In genomic region chr13:27734512-27735186, GRCm38 (mm10) we compare ENCODE assay signal across 29 mouse cellular contexts. TPM values are rescaled to one million over a fixed set of nuclear protein-coding genes. Genes with fewer than 3 reads are reported as not detected.
DNase-seq lines count a peak whose midpoint lies in the region; ATAC-seq and TF ChIP-seq lines count a peak whose summit lies in the region.
"Had no signal": no experiment of that assay in that cellular context is flagged by ENCODE, and none has a peak within 500 bp of the region (broad histone marks: within the 10 kb centered on the region; RNA-seq: fewer than 3 reads in every experiment).

No protein-coding gene starts in this region.

- in situ Hi-C loops in Patski (cut with MboI; ENCODE audit: low pct_unique_long_range_greater_than_20kb) = no loop called here

- no peaks in the 10 kb centered on the region for H3K36me3 ChIP-seq in C2C12 (ENCODE audit: control insufficient read depth, insufficient read depth)
- no peaks in the 10 kb centered on the region for H3K36me3 ChIP-seq in myocyte (ENCODE audit: control insufficient read depth, insufficient read depth)
- H3K36me3 ChIP-seq: embryonic facial prominence, embryonic 13.5 days; embryonic facial prominence, embryonic 15.5 days; forebrain, embryonic 10.5 days; forebrain, embryonic 12.5 days had no signal

- H3K27me3 ChIP-seq in C2C12 (ENCODE audit: control insufficient read depth, insufficient read depth, insufficient read length) (no peaks in the 10 kb centered on the region), Patski (no peaks in the 10 kb centered on the region), myocyte (ENCODE audit: control insufficient read depth, insufficient read depth, insufficient read length) (no peaks in the 10 kb centered on the region)
- H3K27me3 ChIP-seq: embryonic facial prominence, embryonic 13.5 days; embryonic facial prominence, embryonic 15.5 days; forebrain, embryonic 12.5 days had no signal

- no peak for TF ChIP-seq POLR2A in myocyte (IDR thresholded peaks at IDR 0.05; ENCODE audit: insufficient read length, low read depth)

- CTCF ChIA-PET in Patski (lab: Charles Lee) = no interaction called here

- H3K4me2 ChIP-seq in myocyte (ENCODE audit: low read depth) = peak overlapping the region; percentile 34
- H3K4me2 ChIP-seq: embryonic facial prominence, embryonic 13.5 days; embryonic facial prominence, embryonic 15.5 days; forebrain, embryonic 12.5 days had no signal

- H3K79me3 ChIP-seq in C2C12 (ENCODE audit: low read depth) = no peaks in the 10 kb centered on the region

- TF ChIP-seq CTCF in C2C12 (IDR thresholded peaks at IDR 0.05; ENCODE audit: control insufficient read depth, insufficient read depth, insufficient read length) (no peak), Patski (IDR thresholded peaks at IDR 0.05) (no peak)

- H3K79me2 ChIP-seq in C2C12 (ENCODE audit: control insufficient read depth, insufficient read depth) (no peaks in the 10 kb centered on the region), myocyte (ENCODE audit: control insufficient read depth, insufficient read depth) (no peaks in the 10 kb centered on the region)

- H3ac ChIP-seq in C2C12 (ENCODE audit: control insufficient read depth, insufficient read length, low read depth) (no peak overlapping the region), myocyte (ENCODE audit: control insufficient read depth, insufficient read length) (no peak overlapping the region)

- POLR2A ChIA-PET in Patski (lab: Charles Lee) = no interaction called here

- peak; percentile 95 for ATAC-seq in Patski
- ATAC-seq: forebrain, embryonic 14.5 days; forebrain, embryonic 16.5 days had no signal

- intact Hi-C loops in gastrocnemius, postnatal 14 days (cut with DNase I; ENCODE audit: low total_unique reads) = no loop called here

- H3K4me3 ChIP-seq in C2C12 (ENCODE audit: insufficient read depth, poor library complexity, severe bottlenecking) (no peak overlapping the region), myocyte (no peak overlapping the region)
- H3K4me3 ChIP-seq: embryonic facial prominence, embryonic 13.5 days; embryonic facial prominence, embryonic 15.5 days; erythroblast, embryonic 14.5 days; forebrain, embryonic 10.5 days; forebrain, embryonic 12.5 days had no signal

- DNase-seq in MN1 (ENCODE audit: low spot score) (peak; percentile 6), Patski (ENCODE audit: low read depth, low spot score) (peak; percentile 15)
- DNase-seq in kidney, postnatal 10 days = no peak
- DNase-seq in right cerebral cortex, postnatal 4 days = no peak
- DNase-seq in heart, postnatal 4 days = no peak
- DNase-seq in gastrocnemius, postnatal 14 days = no peak
- DNase-seq: adrenal gland, adult 2 months; adrenal gland, postnatal 10 days; adrenal gland, postnatal 25 days; B cell, adult 2 months; cerebellum, adult 11-12 months; cerebellum, adult 2 months; cerebellum, adult 9-10 months; cerebellum, postnatal 14 days; cerebellum, postnatal 36 days; embryo, embryonic 11 days had no signal

TF ChIP-seq in C2C12, 6 proteins besides CTCF, POLR2A, EP300 and RAD21:
- no peak for TF ChIP-seq CEBPB (IDR thresholded peaks at IDR 0.05; ENCODE audit: low read depth)
- no peak for TF ChIP-seq MYOG (IDR thresholded peaks at IDR 0.05; ENCODE audit: control insufficient read depth, extremely low read depth, insufficient read length)
- peak; percentile 91 for TF ChIP-seq MYOD1 (IDR thresholded peaks at IDR 0.05; ENCODE audit: control insufficient read depth, insufficient read length, low read depth)
- peak; percentile 3 for TF ChIP-seq USF1 (IDR thresholded peaks at IDR 0.05; ENCODE audit: low read depth)
- peak; percentile 80 for TF ChIP-seq MAX (IDR thresholded peaks at IDR 0.05)
- peak; percentile 61 for TF ChIP-seq FOSL1 (IDR thresholded peaks at IDR 0.05; ENCODE audit: insufficient read depth, low read length, poor library complexity, severe bottlenecking)

TF ChIP-seq in myocyte, 11 proteins besides CTCF, POLR2A, EP300 and RAD21:
- no peak for TF ChIP-seq USF1 (IDR thresholded peaks at IDR 0.05; ENCODE audit: low read depth)
- TF ChIP-seq MYOD1 (IDR thresholded peaks at IDR 0.05; ENCODE audit: control insufficient read depth in 1 of 3, insufficient read length in 2 of 3, low read depth in 2 of 3) = peak in 2 of 3 experiments; percentile 75
- TF ChIP-seq MAX (IDR thresholded peaks at IDR 0.05; ENCODE audit: low read depth) = no peak
- TF ChIP-seq REST (IDR thresholded peaks at IDR 0.05; ENCODE audit: insufficient read depth, insufficient read length) = no peak
- no peak for TF ChIP-seq SRF (IDR thresholded peaks at IDR 0.05; ENCODE audit: control insufficient read depth, insufficient read length, low read depth)
- TF ChIP-seq POLR2AphosphoS2 (IDR thresholded peaks at IDR 0.05; ENCODE audit: insufficient read length, low read depth) = no peak
- TF ChIP-seq MYOG (IDR thresholded peaks at IDR 0.05; ENCODE audit: control insufficient read depth in 1 of 3, insufficient read depth in 1 of 3, insufficient read length in 2 of 3, low read depth in 2 of 3) = peak in 1 of 3 experiments; percentile 29
- TF ChIP-seq TCF3 (IDR thresholded peaks at IDR 0.05; ENCODE audit: insufficient read length, low read depth) = peak; percentile 23
- TF ChIP-seq E2F4 (IDR thresholded peaks at IDR 0.05; ENCODE audit: insufficient read depth) = no peak
- TF ChIP-seq TCF12 (IDR thresholded peaks at IDR 0.05; ENCODE audit: insufficient read depth, poor library complexity, severe bottlenecking) = peak; percentile 28
- no peak for TF ChIP-seq CEBPB (IDR thresholded peaks at IDR 0.05; ENCODE audit: insufficient read depth, poor library complexity, severe bottlenecking)
TF ChIP-seq in myocyte: peak in this region for 4.

RNA-seq across cellular contexts. Expression of gene Prl7d1, which starts 18.1 kb away (rescaled TPM):
- polyA plus RNA-seq in C2C12 (2012; fragmentation: generic; extraction: Trizol) (not detected), Patski (2021) (not detected), myocyte (2012; fragmentation: generic; extraction: Trizol) (not detected)
- not detected for total RNA-seq in heart, postnatal 4 days (2021)
- total RNA-seq in gastrocnemius, postnatal 14 days (2021) = not detected
- total RNA-seq: adrenal gland, adult 2 months; adrenal gland, postnatal 10 days; adrenal gland, postnatal 25 days; adrenal gland, postnatal 4 days; common myeloid progenitor, adult 5-6 weeks had no signal
- polyA plus RNA-seq: adrenal gland, adult 2 months; embryonic facial prominence, embryonic 11.5 days; embryonic facial prominence, embryonic 13.5 days; embryonic facial prominence, embryonic 15.5 days; erythroblast, embryonic 14.5 days; forebrain, embryonic 10.5 days; forebrain, embryonic 12.5 days; forebrain, embryonic 14.5 days; forebrain, embryonic 16.5 days had no signal

RNA-seq across cellular contexts. Expression of gene Prl7c1, which starts 46.0 kb away (rescaled TPM):
- polyA plus RNA-seq in C2C12 (2012; fragmentation: generic; extraction: Trizol) = not detected
- not detected for polyA plus RNA-seq in Patski (2021)
- polyA plus RNA-seq in myocyte (2012; fragmentation: generic; extraction: Trizol) = not detected
- total RNA-seq in heart, postnatal 4 days (2021) = not detected
- total RNA-seq in gastrocnemius, postnatal 14 days (2021) = not detected
- total RNA-seq: adrenal gland, adult 2 months; adrenal gland, postnatal 10 days; adrenal gland, postnatal 25 days; adrenal gland, postnatal 4 days; common myeloid progenitor, adult 5-6 weeks; ES-E14 had no signal
- polyA plus RNA-seq: adrenal gland, adult 2 months; cerebellum, adult 2 months; embryonic facial prominence, embryonic 11.5 days; embryonic facial prominence, embryonic 13.5 days; embryonic facial prominence, embryonic 15.5 days; erythroblast, embryonic 14.5 days; forebrain, embryonic 10.5 days; forebrain, embryonic 12.5 days; forebrain, embryonic 14.5 days; forebrain, embryonic 16.5 days had no signal

Comparison
In these comparisons a context has a peak if more than half of its experiments do, and no peak if none do; other contexts are left out.
1. DNase-seq: peak in MN1 (single experiment) and Patski (single experiment); none in kidney, postnatal 10 days (single experiment), right cerebral cortex, postnatal 4 days (single experiment), heart, postnatal 4 days (single experiment) and gastrocnemius, postnatal 14 days (single experiment).